Mouse (Mus musculus) left cerebral cortex, postnatal 14 days (tissue): ENCODE measurements at regions not wholly inside any gene's neighbourhood (a gene's known extent, or its start where the extent isn't known, plus 50 kb on each side); places are given as distances from the start of the nearest gene placed in this dataset.

ENCODE experiments used
- DNase-seq, 2 experiments: peaks; one replicate each; pipeline ENCODE4 v3.0.0; 2021 to 2022; ENCODE audit warnings: low spot score in 2 of 2, mixed read lengths in 1 of 2
- intact Hi-C: fragments of 180-260 bp; cut with DNase I; formaldehyde crosslinking; loops from one replicate; pipeline ENCODE4 v1.15.1; 2025

DNA sequence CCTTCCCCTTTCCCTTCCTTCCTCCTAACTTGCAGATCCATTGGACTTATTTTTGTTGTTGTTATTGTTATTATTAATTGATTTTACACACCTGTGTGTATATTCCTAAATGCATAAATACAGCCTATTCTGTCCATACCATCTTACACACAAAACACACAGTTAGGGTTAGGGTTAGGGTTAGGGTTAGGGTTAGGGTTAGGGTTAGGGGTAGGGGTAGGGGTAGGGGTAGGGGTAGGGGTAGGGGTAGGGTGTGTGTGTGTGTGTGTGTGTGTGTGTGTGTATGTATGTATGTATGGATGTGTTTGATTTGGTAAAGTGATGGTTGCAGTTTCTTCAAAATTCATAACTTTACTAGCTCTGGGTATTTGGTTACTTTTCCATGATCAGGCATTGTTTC lies 892.5 kb upstream of the Cdh18 start:
- DNase-seq = no peak
- intact Hi-C loops = no loop called here

GRCm38 (mm10) chr15:21664180-21664579 lies 884.6 kb upstream of the Cdh18 start:
- intact Hi-C loops = no loop called here
- no peak for DNase-seq

DNA sequence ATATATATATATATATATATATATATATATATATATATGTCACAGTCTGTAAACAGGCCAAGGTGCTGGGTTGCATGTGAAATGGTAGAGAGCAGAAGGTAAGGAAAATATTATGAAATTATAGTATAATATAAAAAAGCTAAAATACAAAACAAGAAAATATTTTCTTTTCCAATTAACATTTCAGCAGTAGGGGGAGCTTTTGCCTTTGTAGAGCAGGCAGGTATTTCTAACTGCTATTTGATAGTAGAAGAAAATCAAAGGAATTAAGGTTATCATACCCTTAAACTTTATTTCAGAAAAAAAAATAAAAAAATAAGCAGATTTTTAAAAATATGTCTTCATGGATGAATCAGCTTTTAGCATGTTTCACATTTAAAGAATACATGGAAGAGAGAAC lies 879.1 kb upstream of the Cdh18 start:
- DNase-seq = no peak
- intact Hi-C loops = no loop called here

DNA sequence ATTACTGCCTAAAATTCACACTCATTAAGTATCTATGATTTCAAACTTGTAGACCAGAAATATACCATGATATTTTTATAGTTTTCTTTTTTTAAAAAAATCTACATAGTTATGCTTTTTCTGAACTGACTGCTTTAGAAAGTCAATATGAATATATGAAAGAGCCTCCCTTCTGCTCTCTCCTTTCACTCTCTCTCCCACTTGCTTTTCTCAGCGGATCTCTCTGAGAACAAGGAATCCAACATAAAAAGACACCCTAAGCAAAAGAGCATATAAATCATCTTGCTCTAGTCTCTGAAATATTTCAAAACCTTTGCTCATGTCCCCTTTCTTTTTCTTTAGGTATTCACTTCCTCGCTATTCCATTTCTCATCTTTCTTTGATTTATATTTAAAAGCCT lies 864.7 kb upstream of the Cdh18 start:
- DNase-seq = peak in 1 of 2 experiments; percentile 9
- intact Hi-C loops = no loop called here
